Mouse (Mus musculus) C2C12 (cell line): ENCODE results near the gene Tgm2.

Experiments used
- CTCF ChIP-seq: IDR thresholded peaks from one replicate; pipeline ENCODE4 v1.5.1; 2011; ENCODE audit not compliant: control insufficient read depth, insufficient read depth, insufficient read length
- MAX ChIP-seq: IDR thresholded peaks from one replicate; pipeline ENCODE4 v1.6.1; 2011; ENCODE audit warnings: mild to moderate bottlenecking, control low read depth
- MYOG ChIP-seq: IDR thresholded peaks from one replicate; pipeline ENCODE4 v1.6.1; 2011; ENCODE audit not compliant: control insufficient read depth, insufficient read length; ENCODE audit errors: extremely low read depth
- USF1 ChIP-seq: IDR thresholded peaks from one replicate; pipeline ENCODE4 v1.6.1; 2011; ENCODE audit warnings: low read depth, mild to moderate bottlenecking, control low read depth, moderate library complexity

DNA sequence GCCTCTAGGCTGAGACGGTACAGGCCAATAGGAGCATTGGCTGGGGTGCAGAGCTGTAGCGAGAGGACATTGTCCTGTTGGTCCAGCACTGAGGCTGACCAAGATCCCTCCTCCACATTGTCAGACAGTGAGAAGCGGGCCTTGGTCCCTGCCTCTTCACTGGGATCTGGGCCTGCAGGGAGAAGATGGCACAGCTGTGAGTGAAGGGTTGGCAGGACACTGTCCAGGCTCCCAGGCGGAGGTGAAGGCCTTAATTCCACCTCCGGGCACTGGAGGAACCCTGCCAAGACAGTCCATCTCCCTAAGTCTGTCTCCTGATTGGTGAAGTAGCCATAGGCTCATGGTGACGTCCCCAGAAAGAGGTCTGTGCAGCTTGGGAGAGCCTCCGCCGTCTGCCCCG is 7.5 kb downstream of the Tgm2 start:
- no peak for TF ChIP-seq CTCF
- TF ChIP-seq USF1: no peak
- no peak for TF ChIP-seq MAX
- TF ChIP-seq MYOG: no peak
